Comparison of ENCODE assay signal across 8 mouse cellular contexts in genomic region chr10:18469279-18470135, GRCm38 (mm10).
DNase-seq lines count a peak whose midpoint lies in the region; ATAC-seq lines count a peak whose summit lies in the region.

No protein-coding gene starts in this region.

- no peak overlapping the region for H3K27ac ChIP-seq in heart, embryonic 11.5 days (ENCODE audit: low read depth, low read length)
- peak overlapping the region; percentile 81 for H3K27ac ChIP-seq in midbrain, embryonic 11.5 days (ENCODE audit: low read depth, low read length)

- no peak for DNase-seq in heart, postnatal 25 days (ENCODE audit: low spot score)
- peak; percentile 39 for DNase-seq in brain, adult 2 months (ENCODE audit: low read depth, low spot score)
- DNase-seq in heart, postnatal 10 days, result peak; percentile 15 to 36
- peak; percentile 56 to 75 for DNase-seq in kidney, postnatal 4 days
- peak; percentile 95 for DNase-seq in midbrain, embryonic 11.5 days (ENCODE audit: low spot score, missing footprints)
- peak; percentile 61 for DNase-seq in thymus, postnatal 14 days
- DNase-seq in urinary bladder, adult 2 months (ENCODE audit: low spot score), result no peak

- H3K4me3 ChIP-seq in heart, embryonic 11.5 days (ENCODE audit: low read depth, low read length), result peak overlapping the region; percentile 25
- peak overlapping the region; percentile 24 for H3K4me3 ChIP-seq in midbrain, embryonic 11.5 days (ENCODE audit: low read depth, low read length)

- WGBS in heart, embryonic 11.5 days (ENCODE audit: insufficient replicate concordance), result 2% methylated on average over 17 of the region's 17 CpGs
- 0% methylated on average over 17 of the region's 17 CpGs for WGBS in midbrain, embryonic 11.5 days

- intact Hi-C loops in heart, postnatal 25 days (cut with DNase I), result no loop called here
- intact Hi-C loops in heart, postnatal 10 days (cut with DNase I), result no loop called here

- H3K9me3 ChIP-seq in heart, embryonic 11.5 days (replicated peaks; ENCODE audit: control insufficient read depth, low read length), result no peaks in the 10 kb centered on the region
- no peaks in the 10 kb centered on the region for H3K9me3 ChIP-seq in midbrain, embryonic 11.5 days (ENCODE audit: control insufficient read depth, low read length)

- H3K4me2 ChIP-seq in heart, embryonic 11.5 days, result peak overlapping the region; percentile 59
- peak overlapping the region; percentile 58 for H3K4me2 ChIP-seq in midbrain, embryonic 11.5 days

- H3K9ac ChIP-seq in heart, embryonic 11.5 days (ENCODE audit: low read depth, low read length), result peak overlapping the region; percentile 1; the same call in 1 of the 2 replicates
- peak overlapping the region; percentile 54 for H3K9ac ChIP-seq in midbrain, embryonic 11.5 days (ENCODE audit: low read length)

- no peaks in the 10 kb centered on the region for H3K27me3 ChIP-seq in heart, embryonic 11.5 days (ENCODE audit: control insufficient read depth, insufficient read depth, low read length)
- peaks cover 14% of the 10 kb centered on the region for H3K27me3 ChIP-seq in midbrain, embryonic 11.5 days (ENCODE audit: control insufficient read depth, insufficient read depth, low read length)

- ATAC-seq in heart, embryonic 11.5 days (replicated peaks; ENCODE audit: insufficient number of reproducible peaks, low FRiP score, low TSS enrichment), result no peak
- ATAC-seq in midbrain, embryonic 11.5 days (ENCODE audit: low FRiP score), result peak; percentile 86

- peaks cover 4% of the 10 kb centered on the region; the same call in 1 of the 2 replicates for H3K4me1 ChIP-seq in heart, embryonic 11.5 days (ENCODE audit: control insufficient read depth, insufficient read depth, low read length)
- H3K4me1 ChIP-seq in midbrain, embryonic 11.5 days (ENCODE audit: control insufficient read depth, insufficient read depth, low read length), result peaks cover 26% of the 10 kb centered on the region

- no peaks in the 10 kb centered on the region; the same call in 1 of the 2 replicates for H3K36me3 ChIP-seq in heart, embryonic 11.5 days (ENCODE audit: control insufficient read depth, insufficient read depth, low read length)
- H3K36me3 ChIP-seq in midbrain, embryonic 11.5 days (ENCODE audit: control insufficient read depth, insufficient read depth, low read length), result peaks cover 5% of the 10 kb centered on the region; the same call in 1 of the 2 replicates

Comparison
In these comparisons a context has a peak if more than half of its experiments do, and no peak if none do; other contexts are left out.
1. DNase-seq: peak in brain, adult 2 months (single experiment), heart, postnatal 10 days (2 of 2), kidney, postnatal 4 days (2 of 2), midbrain, embryonic 11.5 days (single experiment) and thymus, postnatal 14 days (single experiment); none in heart, postnatal 25 days (single experiment) and urinary bladder, adult 2 months (single experiment).